Mouse (Mus musculus): ENCODE measurements around the gene Krt20. TPM values are rescaled to one million over a fixed set of nuclear protein-coding genes. Genes with fewer than 3 reads are reported as not detected.

Gene Krt20
- under 1 TPM; 0.21 to 0.79 TPM for total RNA-seq (2021)

GRCm38 (mm10) chr11:99437972-99438371 is at the start of gene Krt20:
Gene Krt20, minus strand, starts transcription at chr11:99438150.
- no peak for DNase-seq

DNA sequence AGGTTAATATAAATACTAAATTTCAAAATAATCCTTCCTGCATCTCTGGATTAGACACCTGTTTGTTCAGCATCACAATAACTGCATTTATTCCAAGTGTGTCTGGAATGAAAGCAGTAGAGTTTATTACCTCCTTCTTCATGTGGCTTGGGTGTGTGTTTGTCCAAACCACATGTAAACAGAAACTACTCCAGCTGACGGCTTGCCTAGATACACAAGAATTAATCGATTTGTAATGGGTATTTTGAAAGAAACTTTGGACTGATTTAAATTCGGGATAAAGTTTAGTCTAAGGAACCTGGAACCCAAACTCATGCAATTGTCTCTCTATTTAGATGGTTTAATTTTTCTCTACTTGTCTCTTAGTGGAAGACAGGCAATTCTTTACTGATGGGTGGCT is 37.0 kb upstream of the Krt20 start:
- DNase-seq, result no peak

DNA sequence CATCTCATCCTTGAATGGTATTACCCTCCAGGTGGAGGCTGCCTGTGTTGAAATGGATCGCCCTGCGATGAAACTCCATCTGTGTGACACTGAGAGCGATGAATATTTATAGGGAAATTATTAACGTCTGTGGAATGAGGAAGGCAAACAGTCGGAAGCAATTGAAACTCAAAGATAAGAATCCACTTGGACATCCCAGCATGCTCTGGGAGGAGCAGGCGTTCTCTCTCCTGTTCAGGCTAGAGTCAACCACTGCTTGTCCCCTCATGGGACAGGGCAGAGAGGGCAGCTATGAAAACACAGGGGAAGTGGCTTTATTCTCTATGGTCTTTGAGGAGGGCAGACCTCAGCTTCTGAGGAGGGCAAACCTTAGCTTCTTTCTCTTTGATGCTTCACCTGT is 35.5 kb upstream of the Krt20 start:
- DNase-seq, result no peak

- DNase-seq, result no peak
Measured at GRCm38 (mm10) chr11:99472405-99472804, 34.5 kb upstream of the Krt20 start.

GRCm38 (mm10) chr11:99471946-99472345 is 34.0 kb upstream of the Krt20 start:
- DNase-seq, result no peak

GRCm38 (mm10) chr11:99469228-99469627 is 31.3 kb upstream of the Krt20 start:
- DNase-seq, result no peak

- no peak for DNase-seq
Measured at GRCm38 (mm10) chr11:99468566-99468965, 30.6 kb upstream of the Krt20 start.

DNA sequence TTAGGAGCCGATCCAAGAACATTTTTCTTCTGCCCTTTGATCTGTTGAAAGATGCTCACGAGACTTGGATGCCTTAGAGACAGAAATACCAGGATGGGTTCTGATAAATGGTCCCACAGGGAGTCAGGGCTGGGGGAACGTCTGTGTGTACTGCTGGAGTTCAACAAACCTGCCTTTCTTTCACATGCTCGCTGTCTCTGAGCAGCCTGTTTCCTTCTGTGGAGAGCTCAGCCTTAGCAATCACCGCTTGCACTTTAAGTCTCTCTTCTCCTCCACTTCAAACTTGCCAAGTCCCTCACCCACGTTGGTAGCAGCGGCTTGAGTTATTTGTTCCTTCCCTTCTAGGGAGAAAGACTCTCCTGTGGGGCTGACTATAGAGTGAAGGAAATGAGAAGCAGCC is 28.4 kb upstream of the Krt20 start:
- no peak for DNase-seq

DNA sequence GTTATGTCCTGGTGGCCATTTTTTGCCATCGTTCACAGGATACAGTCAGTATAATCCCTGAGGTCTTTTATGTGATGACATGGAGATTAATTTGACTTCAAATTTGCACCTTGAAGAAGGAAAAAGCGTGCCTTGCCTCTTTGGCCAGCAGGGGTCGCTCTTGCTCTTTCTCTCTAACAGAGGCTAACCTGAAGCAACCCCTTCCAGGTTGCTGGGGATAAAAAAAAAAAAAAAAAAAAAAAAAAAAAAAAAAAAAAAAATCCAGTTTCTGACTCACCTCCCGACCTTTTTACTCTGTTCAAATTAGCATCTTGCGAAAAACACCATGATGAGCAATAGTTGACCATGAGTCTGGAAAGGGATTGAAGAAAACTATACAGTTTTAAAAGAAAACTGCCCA is 26.9 kb upstream of the Krt20 start:
- DNase-seq, result peak; percentile 87

GRCm38 (mm10) chr11:99463155-99463554 is 25.2 kb upstream of the Krt20 start:
- peak; percentile 70 for DNase-seq

DNA sequence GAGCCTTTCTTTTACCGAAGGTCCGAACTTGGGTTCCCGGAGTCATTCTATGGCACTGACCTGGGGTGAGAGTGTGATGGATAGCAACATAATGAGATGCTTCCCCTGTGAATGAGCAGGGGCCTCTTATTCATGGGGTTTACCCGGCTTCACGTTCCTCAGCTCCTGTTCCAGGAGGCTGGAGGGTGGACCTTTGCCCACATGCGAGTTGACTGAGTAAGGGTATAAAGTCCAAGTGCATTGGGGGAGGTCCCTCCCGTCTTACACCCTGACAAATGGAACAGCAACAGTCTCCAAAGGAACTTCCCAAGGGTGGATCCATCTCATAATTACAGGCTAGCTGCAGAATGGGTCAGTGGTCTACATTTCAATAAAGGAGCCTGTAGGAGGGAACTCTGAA is 23.8 kb upstream of the Krt20 start:
- DNase-seq, result no peak

- DNase-seq, result no peak
Measured at GRCm38 (mm10) chr11:99458887-99459286, 20.9 kb upstream of the Krt20 start.

DNA sequence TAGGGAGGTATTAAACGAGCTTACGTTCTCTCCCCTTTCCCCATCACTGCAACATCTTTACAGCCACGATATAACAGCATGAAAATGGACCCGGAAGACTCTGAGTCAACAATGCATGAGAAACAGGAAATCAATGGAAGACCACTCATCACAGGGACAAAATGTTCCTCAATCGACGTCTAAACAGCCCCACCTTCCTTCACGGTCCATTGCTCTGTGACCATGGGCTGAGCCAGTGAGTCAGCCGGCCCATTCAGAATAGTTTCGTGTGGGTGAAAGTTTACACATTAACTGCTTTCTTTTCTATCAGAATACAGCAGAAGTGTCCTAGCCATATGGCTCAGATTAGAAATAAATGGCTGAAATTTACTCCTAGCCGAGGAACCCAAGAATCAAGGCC is 16.8 kb upstream of the Krt20 start:
- DNase-seq, result no peak

DNA sequence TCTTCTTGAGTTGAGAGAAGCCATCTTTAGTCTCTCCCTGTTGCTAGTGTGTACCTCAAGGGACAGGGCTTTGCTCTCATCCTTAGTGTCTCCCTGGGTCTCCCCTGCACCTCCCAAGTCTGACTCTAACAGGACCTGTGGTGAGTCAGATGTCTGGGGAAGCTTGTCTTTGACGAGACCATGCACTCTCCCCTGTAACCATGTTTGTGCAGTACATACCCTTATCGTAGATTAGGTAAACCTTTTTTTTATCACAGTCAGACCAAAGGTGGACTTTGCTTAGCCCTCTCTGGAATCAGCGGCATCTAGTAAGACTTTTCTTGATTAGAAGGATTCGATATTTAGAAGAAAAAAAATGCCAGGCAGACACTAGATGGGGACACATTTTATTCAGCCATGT is 16.1 kb upstream of the Krt20 start:
- DNase-seq, result no peak

DNA sequence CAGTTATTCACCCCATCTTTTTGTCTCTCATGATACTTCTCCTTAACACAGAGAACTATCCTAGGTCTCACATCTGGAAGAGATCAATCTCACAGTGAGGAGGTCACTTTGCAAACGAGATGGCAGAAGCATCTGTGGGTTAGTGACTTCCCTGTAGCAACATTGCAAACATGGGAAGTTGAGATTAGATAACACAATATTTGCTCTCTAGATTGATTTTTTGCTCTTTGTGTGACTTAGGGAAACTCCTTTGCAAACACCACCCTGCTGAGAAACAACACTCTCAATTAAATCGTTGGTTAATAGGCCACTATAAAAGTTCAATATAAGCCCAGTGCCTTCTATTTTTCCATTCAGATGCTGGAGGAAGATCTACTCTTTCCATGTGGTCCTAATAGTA is 10.8 kb upstream of the Krt20 start:
- DNase-seq, result no peak

DNA sequence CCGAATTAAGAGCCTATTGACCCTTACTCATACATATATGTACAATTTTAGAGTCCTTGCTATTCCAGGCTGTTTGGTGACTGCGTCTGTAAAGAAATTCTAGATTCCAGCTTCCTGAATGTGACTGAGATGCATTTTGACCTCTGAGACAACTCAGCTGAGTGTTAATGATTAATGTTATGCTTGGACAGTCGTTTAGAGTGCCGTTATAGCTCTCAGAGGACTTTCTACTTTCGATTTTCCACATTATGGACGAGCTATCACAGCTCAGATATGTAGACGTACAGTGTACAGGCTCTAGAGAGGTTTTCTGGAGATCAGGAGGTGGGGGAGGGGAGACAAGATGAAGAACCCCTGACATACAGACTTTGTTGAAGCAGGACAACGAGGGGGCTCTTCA is 3.3 kb upstream of the Krt20 start:
- no peak for DNase-seq

- no peak for DNase-seq
Measured at GRCm38 (mm10) chr11:99439465-99439864, 1.5 kb upstream of the Krt20 start.

- no peak for DNase-seq
Measured at GRCm38 (mm10) chr11:99436625-99437024, 1.3 kb downstream of the Krt20 start.

DNA sequence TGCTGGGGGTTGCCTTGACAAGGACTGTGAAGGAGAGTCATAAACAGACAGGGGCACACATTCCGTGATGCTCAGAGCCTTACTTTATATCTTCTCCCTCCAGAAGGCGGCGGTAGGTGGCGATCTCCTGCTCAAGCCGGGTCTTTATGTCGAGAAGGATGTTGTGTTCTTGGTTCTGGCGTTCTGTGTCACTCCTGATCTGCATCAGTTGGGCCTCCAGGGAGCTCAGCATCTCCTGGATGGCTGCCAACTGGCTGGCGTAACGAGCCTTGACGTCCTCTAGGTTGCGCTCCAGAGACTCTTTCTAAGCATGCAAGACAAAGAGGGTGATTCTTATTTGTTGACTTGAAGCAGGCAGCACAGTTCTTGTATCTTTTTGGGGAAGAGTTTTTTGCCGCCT is 7.3 kb downstream of the Krt20 start:
- peak; percentile 33 for DNase-seq

- DNase-seq, result no peak
Measured at GRCm38 (mm10) chr11:99422159-99422558, 15.8 kb downstream of the Krt20 start, which contains the start of gene Krt12. Gene Krt12, minus strand, starts transcription at chr11:99422259.

DNA sequence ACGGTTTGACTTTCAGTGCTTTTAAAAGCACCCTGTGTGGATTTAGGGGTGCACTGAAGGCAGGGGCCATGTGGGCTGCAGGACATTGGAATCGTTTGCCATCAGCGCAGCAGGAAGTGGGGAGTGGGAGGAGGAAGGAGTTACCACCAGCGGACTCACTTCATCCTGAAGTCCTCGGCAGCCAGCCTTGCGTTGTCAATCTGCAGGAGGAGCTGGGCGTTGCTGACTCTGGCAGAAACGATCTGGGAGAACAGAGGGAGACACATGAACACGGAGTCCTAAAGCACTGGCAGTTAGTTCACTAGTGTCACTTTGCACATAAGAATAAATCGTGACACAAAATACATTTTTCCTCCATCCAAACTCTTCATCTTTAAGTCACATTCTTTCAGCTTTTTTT is 17.4 kb downstream of the Krt20 start:
- no peak for DNase-seq

GRCm38 (mm10) chr11:99417819-99418218 is 20.1 kb downstream of the Krt20 start:
- DNase-seq, result no peak

GRCm38 (mm10) chr11:99416902-99417301 is 21.0 kb downstream of the Krt20 start:
- no peak for DNase-seq

- no peak for DNase-seq
Measured at GRCm38 (mm10) chr11:99414463-99415147, 23.3 kb downstream of the Krt20 start.

GRCm38 (mm10) chr11:99413247-99413646 is 24.7 kb downstream of the Krt20 start:
- DNase-seq, result peak; percentile 54

Data from heart, postnatal 4 days (tissue).